Mouse (Mus musculus): ENCODE results near the gene Fgf22. TPM values are rescaled to one million over a fixed set of nuclear protein-coding genes. Genes with fewer than 3 reads are reported as not detected.

Gene Fgf22
- total and polyA plus RNA-seq, 3 experiments = 0.44 TPM; not detected in 2

DNA sequence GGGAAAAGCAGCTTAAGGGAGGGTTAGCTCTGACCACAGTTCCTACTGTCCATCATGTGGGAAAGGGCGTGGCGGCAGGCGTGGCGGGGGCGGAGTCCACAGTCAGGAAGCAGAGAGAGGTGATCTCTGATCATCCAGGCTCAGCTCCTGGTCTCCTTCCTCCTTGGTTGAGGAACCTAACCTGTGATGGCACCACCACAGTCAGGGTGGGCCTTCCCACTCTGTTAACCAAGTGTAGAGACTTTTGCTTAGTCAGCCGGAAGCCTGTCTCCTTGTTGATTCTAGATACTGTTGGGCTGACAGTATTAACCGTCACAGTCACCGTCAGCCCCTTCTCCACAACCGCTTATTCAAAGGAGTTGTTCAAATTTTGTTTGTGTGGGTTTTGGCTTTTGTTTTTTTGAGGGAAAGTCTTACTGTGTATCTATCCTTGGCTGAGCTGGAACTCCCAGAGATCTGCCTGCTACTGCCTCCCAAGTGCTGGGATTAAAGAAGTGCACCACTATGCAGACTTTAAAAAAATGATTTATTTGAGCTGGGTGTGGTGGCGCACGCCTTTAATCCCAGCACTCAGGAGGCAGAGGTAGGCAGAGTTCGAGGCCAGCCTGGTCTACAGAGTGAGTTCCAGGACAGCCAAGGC lies 43.5 kb downstream of the Fgf22 start:
- peaks cover 34% of the 10 kb centered on the region for H3K4me1 ChIP-seq (ENCODE audit: insufficient read depth, low read depth, low read length)
- ATAC-seq (ENCODE audit: extremely low read depth, insufficient number of reproducible peaks, low FRiP score, poor library complexity, severe bottlenecking) = peak; percentile 78

DNA sequence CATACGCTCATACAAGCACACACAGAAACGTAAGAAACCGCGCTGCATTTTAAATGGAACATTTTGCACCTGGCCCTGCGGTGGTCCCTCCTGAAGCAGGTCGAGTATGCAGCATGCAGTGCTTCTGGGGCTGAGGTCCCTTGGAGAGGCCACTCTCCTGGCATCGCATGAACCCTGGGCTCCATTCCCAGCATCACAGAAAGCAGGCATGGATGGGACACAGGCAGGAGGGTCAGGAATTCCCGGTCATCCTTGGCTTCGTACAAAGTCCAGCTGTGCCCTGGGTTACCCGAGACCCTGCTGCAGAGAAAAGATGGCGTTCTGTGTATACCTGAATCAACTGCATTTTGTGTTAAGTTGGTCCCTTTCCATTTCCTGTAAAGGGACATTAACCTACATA lies 45.6 kb downstream of the Fgf22 start:
- no peak overlapping the region for H3K4me3 ChIP-seq (ENCODE audit: low read depth, low read length)
- peaks cover 25% of the 10 kb centered on the region for H3K4me1 ChIP-seq (ENCODE audit: insufficient read depth, low read depth, low read length)
- DNase-seq (ENCODE audit: low spot score) (no peak), ATAC-seq (ENCODE audit: extremely low read depth, insufficient number of reproducible peaks, low FRiP score, poor library complexity, severe bottlenecking) (no peak)
- H3K27me3 ChIP-seq (ENCODE audit: insufficient read depth, low read length) = peaks cover 53% of the 10 kb centered on the region
- TF ChIP-seq GATA1 (IDR thresholded peaks at IDR 0.05; ENCODE audit: borderline replicate concordance, low read length) (no peak), CTCF (IDR thresholded peaks at IDR 0.05; ENCODE audit: low read depth, low read length) (no peak), GATA2 (IDR thresholded peaks at IDR 0.05; ENCODE audit: borderline replicate concordance, low read depth, low read length) (no peak), POLR2AphosphoS5 (IDR thresholded peaks at IDR 0.05; ENCODE audit: insufficient replicate concordance, low read depth, low read length) (no peak), TAL1 (conservative IDR thresholded peaks at IDR 0.05; ENCODE audit: low read depth, low read length) (no peak)
- no peaks in the 10 kb centered on the region for H3K36me3 ChIP-seq (replicated peaks)
- H3K9me3 ChIP-seq (replicated peaks) = 0 out of 2 replicates have a peak, but pooled peaks cover 2% of the 10 kb centered on the region

More for the DNA sequence above, 43.5 kb downstream of the Fgf22 start:
- Histone ChIP-seq H3K9me3 (replicated peaks) (0 out of 2 replicates have a peak, but pooled peaks cover 2% of the 10 kb centered on the region), H3K36me3 (replicated peaks) (no peaks in the 10 kb centered on the region), H3K27me3 (ENCODE audit: insufficient read depth, low read length) (peaks cover 56% of the 10 kb centered on the region), H3K4me3 (ENCODE audit: low read depth, low read length) (no peak overlapping the region)
- no peak for DNase-seq (ENCODE audit: low spot score)
- TF ChIP-seq POLR2AphosphoS5 (IDR thresholded peaks at IDR 0.05; ENCODE audit: insufficient replicate concordance, low read depth, low read length) (no peak), CTCF (IDR thresholded peaks at IDR 0.05; ENCODE audit: low read depth, low read length) (no peak), GATA1 (IDR thresholded peaks at IDR 0.05; ENCODE audit: borderline replicate concordance, low read length) (no peak), TAL1 (conservative IDR thresholded peaks at IDR 0.05; ENCODE audit: low read depth, low read length) (no peak), GATA2 (IDR thresholded peaks at IDR 0.05; ENCODE audit: borderline replicate concordance, low read depth, low read length) (no peak)

DNA sequence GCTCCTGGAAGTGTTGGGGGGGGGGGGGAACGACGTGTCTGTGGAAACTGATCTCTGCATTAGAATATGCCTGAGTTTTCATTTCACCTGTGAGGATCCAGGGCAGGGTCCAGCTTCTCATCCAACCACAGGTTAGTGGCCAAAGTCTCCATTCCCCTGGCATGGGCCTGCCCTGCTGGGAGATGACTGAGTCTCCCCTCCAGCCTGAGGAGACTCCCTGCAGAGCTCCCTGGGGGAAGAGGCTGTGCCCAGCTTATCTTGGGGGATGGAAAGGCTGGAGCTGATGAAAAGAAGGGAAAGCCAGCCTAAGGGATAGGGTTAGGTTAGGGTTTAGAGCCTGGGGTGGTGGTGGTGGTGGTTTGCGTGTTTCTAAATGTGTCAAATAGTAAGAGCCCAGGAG lies 47.0 kb downstream of the Fgf22 start:
- peaks cover 65% of the 10 kb centered on the region for H3K27me3 ChIP-seq (ENCODE audit: insufficient read depth, low read length)
- no peak overlapping the region for H3K4me3 ChIP-seq (ENCODE audit: low read depth, low read length)
- DNase-seq (ENCODE audit: low spot score) = no peak
- TF ChIP-seq CTCF (IDR thresholded peaks at IDR 0.05; ENCODE audit: low read depth, low read length) (no peak), POLR2AphosphoS5 (IDR thresholded peaks at IDR 0.05; ENCODE audit: insufficient replicate concordance, low read depth, low read length) (no peak), TAL1 (conservative IDR thresholded peaks at IDR 0.05; ENCODE audit: low read depth, low read length) (no peak), GATA1 (IDR thresholded peaks at IDR 0.05; ENCODE audit: borderline replicate concordance, low read length) (no peak), GATA2 (IDR thresholded peaks at IDR 0.05; ENCODE audit: borderline replicate concordance, low read depth, low read length) (no peak)
- H3K9me3 ChIP-seq (replicated peaks) = no peaks in the 10 kb centered on the region
- ATAC-seq (ENCODE audit: extremely low read depth, insufficient number of reproducible peaks, low FRiP score, poor library complexity, severe bottlenecking) = no peak
- no peaks in the 10 kb centered on the region for H3K36me3 ChIP-seq (replicated peaks)
- H3K4me1 ChIP-seq (ENCODE audit: insufficient read depth, low read depth, low read length) = peaks cover 27% of the 10 kb centered on the region

DNA sequence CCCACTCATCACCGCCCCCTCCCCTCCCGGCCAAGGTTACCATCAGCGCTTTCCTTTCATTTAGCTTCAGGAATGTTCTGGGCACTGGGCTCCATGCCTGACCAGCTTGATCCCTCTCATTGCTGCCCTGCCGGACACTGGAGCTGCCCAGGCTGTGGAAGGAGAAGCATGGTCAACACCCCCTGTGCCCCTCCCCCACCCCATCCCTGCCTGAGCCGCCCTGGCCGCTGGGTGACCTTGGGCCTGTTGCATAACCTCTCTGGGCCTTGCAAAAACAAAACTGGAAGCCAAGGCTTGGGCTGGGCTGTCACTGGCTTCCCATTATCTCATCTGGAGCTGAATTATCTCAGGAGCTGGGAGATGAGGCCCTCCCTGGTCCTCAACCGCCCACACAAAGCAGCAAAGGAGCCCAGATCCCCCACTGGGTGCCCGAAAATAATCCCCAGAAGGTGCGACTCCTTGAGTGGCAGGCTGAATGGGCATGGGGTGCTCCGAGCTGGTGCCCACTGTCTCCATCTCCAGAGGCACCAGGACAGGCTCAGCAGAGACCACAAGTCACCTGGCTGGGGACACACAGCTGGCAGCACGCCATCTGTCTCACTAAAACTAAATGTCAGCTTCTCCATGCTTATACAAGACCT lies 47.6 kb downstream of the Fgf22 start:
- no peak for DNase-seq (ENCODE audit: low spot score)

DNA sequence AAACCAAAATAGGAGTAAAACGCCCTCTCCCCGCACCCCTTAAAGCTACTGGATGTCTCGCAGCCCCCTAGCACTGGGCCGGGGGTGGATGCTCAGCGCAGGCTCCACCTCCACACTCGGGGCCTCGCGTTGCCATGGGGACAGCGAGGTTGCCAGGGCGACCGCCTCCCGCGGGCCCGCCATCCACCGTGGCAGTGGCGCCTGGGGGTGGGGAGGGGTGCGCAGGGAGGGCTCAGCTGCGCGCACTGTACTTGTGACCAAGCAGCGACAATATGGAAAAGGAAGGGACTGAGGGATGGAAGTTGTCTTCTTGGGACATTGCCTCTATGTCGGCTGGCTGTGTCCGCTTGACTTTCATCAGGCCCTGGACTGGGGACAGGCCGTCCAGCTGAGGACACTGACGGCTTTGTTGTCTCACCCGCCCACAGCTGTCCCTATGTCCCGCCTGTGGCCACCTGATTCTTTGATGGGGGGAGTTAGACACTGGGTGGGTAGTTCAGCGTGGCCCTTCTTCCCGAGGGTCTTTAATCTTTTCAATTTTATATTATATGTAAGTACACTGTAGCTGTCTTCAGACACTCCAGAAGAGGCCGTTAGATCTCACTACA lies 48.9 kb downstream of the Fgf22 start:
- DNase-seq (ENCODE audit: low spot score) (no peak), ATAC-seq (ENCODE audit: extremely low read depth, insufficient number of reproducible peaks, low FRiP score, poor library complexity, severe bottlenecking) (no peak)
- Histone ChIP-seq H3K27me3 (ENCODE audit: insufficient read depth, low read length) (peaks cover 66% of the 10 kb centered on the region), H3K4me1 (ENCODE audit: insufficient read depth, low read depth, low read length) (peaks cover 20% of the 10 kb centered on the region), H3K9me3 (replicated peaks) (no peaks in the 10 kb centered on the region), H3K4me3 (ENCODE audit: low read depth, low read length) (no peak overlapping the region), H3K36me3 (replicated peaks) (no peaks in the 10 kb centered on the region)
- TF ChIP-seq TAL1 (conservative IDR thresholded peaks at IDR 0.05; ENCODE audit: low read depth, low read length) (no peak), GATA2 (IDR thresholded peaks at IDR 0.05; ENCODE audit: borderline replicate concordance, low read depth, low read length) (no peak), GATA1 (IDR thresholded peaks at IDR 0.05; ENCODE audit: borderline replicate concordance, low read length) (no peak), CTCF (IDR thresholded peaks at IDR 0.05; ENCODE audit: low read depth, low read length) (no peak), POLR2AphosphoS5 (IDR thresholded peaks at IDR 0.05; ENCODE audit: insufficient replicate concordance, low read depth, low read length) (no peak)

More for the DNA sequence above, 47.6 kb downstream of the Fgf22 start:
- ATAC-seq (ENCODE audit: extremely low read depth, insufficient number of reproducible peaks, low FRiP score, poor library complexity, severe bottlenecking) = no peak
- peaks cover 64% of the 10 kb centered on the region for H3K27me3 ChIP-seq (ENCODE audit: insufficient read depth, low read length)
- no peak overlapping the region for H3K4me3 ChIP-seq (ENCODE audit: low read depth, low read length)
- H3K36me3 ChIP-seq (replicated peaks) = no peaks in the 10 kb centered on the region
- TF ChIP-seq CTCF (IDR thresholded peaks at IDR 0.05; ENCODE audit: low read depth, low read length) = no peak
- TF ChIP-seq POLR2AphosphoS5 (IDR thresholded peaks at IDR 0.05; ENCODE audit: insufficient replicate concordance, low read depth, low read length) = no peak
- TF ChIP-seq GATA2 (IDR thresholded peaks at IDR 0.05; ENCODE audit: borderline replicate concordance, low read depth, low read length) = no peak
- no peak for TF ChIP-seq GATA1 (IDR thresholded peaks at IDR 0.05; ENCODE audit: borderline replicate concordance, low read length)
- no peak for TF ChIP-seq TAL1 (conservative IDR thresholded peaks at IDR 0.05; ENCODE audit: low read depth, low read length)
- H3K4me1 ChIP-seq (ENCODE audit: insufficient read depth, low read depth, low read length) = peaks cover 29% of the 10 kb centered on the region
- H3K9me3 ChIP-seq (replicated peaks) = no peaks in the 10 kb centered on the region

DNA sequence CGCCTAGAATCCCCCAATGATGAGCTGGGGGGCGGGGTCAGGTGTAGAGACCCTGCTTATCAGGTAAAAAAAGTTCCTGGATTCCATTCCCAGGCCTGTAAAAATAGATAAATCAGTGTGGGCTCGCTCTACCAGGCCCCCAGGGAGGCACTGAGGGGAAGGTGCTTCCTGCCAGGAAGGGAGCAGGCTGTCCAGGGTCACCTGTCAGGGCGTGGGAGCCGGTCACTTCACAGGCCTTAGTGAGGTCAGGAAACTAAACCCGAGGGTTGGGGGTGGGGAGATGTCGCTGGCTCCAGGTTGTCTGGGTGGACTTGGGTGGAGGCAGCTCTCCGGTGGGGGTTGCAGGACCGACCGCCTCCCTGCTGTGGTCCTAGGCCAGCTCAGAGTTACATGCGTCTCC lies 50.8 kb downstream of the Fgf22 start:
- DNase-seq (ENCODE audit: low spot score) = no peak
- H3K4me1 ChIP-seq (ENCODE audit: insufficient read depth, low read depth, low read length) = peaks cover 20% of the 10 kb centered on the region
- H3K36me3 ChIP-seq (replicated peaks) = no peaks in the 10 kb centered on the region
- peaks cover 65% of the 10 kb centered on the region for H3K27me3 ChIP-seq (ENCODE audit: insufficient read depth, low read length)
- H3K9me3 ChIP-seq (replicated peaks) = no peaks in the 10 kb centered on the region
- no peak for ATAC-seq (ENCODE audit: extremely low read depth, insufficient number of reproducible peaks, low FRiP score, poor library complexity, severe bottlenecking)
- H3K4me3 ChIP-seq (ENCODE audit: low read depth, low read length) = no peak overlapping the region
- TF ChIP-seq TAL1 (conservative IDR thresholded peaks at IDR 0.05; ENCODE audit: low read depth, low read length) = no peak
- no peak for TF ChIP-seq GATA1 (IDR thresholded peaks at IDR 0.05; ENCODE audit: borderline replicate concordance, low read length)
- no peak for TF ChIP-seq GATA2 (IDR thresholded peaks at IDR 0.05; ENCODE audit: borderline replicate concordance, low read depth, low read length)
- TF ChIP-seq POLR2AphosphoS5 (IDR thresholded peaks at IDR 0.05; ENCODE audit: insufficient replicate concordance, low read depth, low read length) = no peak
- TF ChIP-seq CTCF (IDR thresholded peaks at IDR 0.05; ENCODE audit: low read depth, low read length) = no peak
